Mouse (Mus musculus) small intestine, adult 2 months (tissue): ENCODE measurements at regions not wholly inside any gene's neighbourhood (a gene's known extent, or its start where the extent isn't known, plus 50 kb on each side); places are given as distances from the start of the nearest gene placed in this dataset.

Experiments used
- CTCF ChIP-seq: fragments of 200-500 bp; IDR thresholded peaks from 2 replicates; pipeline ENCODE4 v1.5.1; 2012; ENCODE audit warnings: low read depth, mild to moderate bottlenecking, control low read depth, inconsistent platforms, low read length, moderate library complexity, mixed read lengths; ENCODE audit not compliant: insufficient replicate concordance, insufficient read length; ENCODE audit errors: extremely low read depth
- POLR2A ChIP-seq: fragments of 200-500 bp; IDR thresholded peaks from 2 replicates; pipeline ENCODE4 v1.6.1; 2012; ENCODE audit warnings: low read depth, mild to moderate bottlenecking, control low read depth, inconsistent platforms, low read length, moderate library complexity

DNA sequence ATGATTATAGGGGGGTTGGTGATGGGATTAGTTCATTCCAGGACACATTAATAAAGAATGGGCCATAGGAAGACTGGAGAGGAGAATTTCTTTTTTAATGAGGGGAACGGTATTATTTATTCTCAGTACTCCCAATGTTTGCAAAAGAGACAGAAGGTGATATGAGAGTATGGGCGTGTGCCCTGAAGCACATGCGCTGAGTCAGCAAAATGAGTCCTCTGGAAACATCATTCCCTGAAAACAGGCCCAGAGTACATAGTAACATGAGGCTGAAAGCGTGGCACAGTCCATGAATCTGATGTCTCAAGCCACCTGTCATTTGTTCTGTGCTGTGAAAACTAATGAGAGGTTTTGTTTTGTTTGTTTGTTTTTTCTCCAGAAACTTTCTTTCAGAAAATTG lies 154.5 kb upstream of the Mamld1 start:
- no peak for TF ChIP-seq POLR2A
- no peak for TF ChIP-seq CTCF
